Mouse (Mus musculus) lung, postnatal 0 days (tissue): ENCODE data around the gene Cog5.

Experiments
- CTCF ChIP-seq: IDR thresholded peaks from 2 replicates; pipeline ENCODE4 v1.5.1; 2016; ENCODE audit warnings: antibody characterized with exemption, mild to moderate bottlenecking
- EP300 ChIP-seq: IDR thresholded peaks from 2 replicates; pipeline ENCODE4 v1.6.1; 2016; ENCODE audit warnings: antibody characterized with exemption, mild to moderate bottlenecking, control low read depth

- TF ChIP-seq CTCF = peak; percentile 62
- no peak for TF ChIP-seq EP300
Measured at GRCm38 (mm10) chr12:31976544-31976943, 321.9 kb downstream of the Cog5 start.
